Mouse (Mus musculus) lung, postnatal 10 days (tissue): ENCODE results near the gene Ago4.

Experiments
- DNase-seq: peaks from one replicate; pipeline ENCODE4 v3.0.0; 2021

Ago4 gene

DNA sequence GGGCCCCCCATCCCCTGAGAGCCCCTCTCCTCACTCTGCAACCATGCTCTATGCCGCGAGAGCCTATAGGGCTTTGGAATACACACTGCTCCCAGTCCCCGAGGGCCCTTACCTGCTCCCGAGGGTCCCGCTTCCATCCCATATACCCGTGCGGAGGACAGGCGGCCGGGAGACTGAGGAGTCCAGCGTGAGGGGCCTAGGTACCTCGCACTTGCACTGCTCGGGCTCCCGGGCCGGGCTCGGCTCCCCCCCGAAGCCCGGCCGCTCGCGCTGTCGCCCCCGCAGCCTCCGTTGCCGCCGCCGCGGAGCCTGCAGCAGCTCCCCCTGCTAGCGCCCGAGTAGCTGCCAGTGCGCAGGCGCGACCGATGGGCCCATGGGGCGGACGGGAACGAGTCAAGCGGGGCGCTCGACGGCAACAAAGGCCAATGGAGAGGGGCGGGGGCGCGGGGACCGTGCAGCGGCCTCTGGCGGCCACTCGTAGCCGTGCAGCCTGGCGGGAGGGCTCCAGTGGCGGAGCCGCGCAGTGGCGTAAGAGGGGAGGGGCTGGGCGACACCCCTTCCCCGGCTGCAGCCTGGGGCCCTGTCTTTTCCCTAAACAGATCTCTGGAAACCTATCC is 64.9 kb downstream of the Ago4 start, which contains the start of gene Ago1:
TSS of gene Ago1 (minus strand) at position 299 of the 617 bp plus-strand sequence.
- peak; percentile 97 for DNase-seq

DNA sequence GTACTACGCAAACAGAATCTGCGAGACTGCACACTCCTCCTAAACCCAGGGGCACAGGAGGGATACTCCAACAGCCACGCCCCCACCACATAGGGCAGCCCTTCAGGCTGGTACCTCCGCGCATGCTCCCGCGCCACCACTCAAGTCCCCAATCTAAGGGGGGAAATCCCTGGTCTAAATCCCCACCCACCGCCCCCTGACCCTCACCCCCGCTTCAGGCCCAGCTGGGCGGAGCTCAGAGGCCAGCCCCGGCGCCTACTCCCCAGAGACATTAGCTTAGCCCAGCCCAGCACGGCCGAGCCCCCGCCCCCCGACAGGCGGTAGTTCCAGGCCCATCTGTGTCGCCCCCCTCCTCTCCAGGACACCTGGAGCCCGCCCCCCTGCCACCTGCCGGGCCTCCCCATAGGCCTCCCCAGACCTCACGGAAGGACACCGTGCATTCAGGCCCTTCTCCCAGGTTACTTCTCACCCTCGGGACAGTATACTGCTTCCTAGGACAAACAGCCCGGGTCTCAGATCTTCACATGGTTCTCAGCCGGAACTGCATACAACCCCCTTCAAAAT is 65.5 kb downstream of the Ago4 start:
- peak; percentile 86 for DNase-seq

DNA sequence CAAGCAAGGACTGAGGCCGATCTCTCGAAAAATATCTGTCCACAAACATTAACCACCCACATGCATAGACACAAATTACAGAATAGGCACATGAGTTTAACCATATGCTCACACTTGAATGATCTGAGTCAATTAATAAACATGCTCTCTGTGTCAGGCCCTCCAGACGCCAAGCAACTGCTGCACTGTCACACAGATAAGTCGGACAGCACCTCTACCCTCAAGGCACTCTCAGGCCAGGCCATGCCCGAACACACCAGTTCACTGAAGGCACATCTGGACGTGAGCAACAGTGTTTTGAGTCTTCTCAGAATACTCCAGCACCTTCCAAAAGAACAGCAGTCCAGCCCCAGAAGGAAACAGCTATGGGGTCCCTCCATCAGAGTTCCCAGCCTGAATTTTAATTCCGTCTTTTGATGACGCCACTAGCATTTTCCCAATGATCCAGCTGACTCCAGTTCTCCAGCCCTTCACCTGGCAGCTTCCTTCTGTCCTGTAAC is 67.0 kb downstream of the Ago4 start:
- DNase-seq, result no peak

DNA sequence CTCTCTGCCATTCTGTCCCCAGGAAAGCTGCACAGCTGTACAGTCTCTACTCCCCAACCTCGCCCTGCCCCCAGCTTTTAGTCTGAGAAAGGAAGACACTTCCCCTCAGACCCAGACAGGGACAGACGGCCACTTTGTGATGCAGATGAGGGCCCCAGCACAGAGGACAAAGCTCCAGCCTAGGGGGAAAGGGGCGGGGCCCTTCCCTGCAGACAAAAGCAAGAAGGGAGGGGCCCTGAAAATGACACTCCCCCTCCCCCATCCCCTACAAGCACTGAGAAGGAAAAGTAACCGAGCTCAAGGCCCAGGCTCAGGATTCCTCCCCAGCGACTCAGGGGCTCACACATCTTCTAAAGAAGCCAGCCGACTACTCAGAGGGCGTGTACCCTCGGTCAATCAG is 67.4 kb downstream of the Ago4 start:
- DNase-seq, result peak; percentile 70

DNA sequence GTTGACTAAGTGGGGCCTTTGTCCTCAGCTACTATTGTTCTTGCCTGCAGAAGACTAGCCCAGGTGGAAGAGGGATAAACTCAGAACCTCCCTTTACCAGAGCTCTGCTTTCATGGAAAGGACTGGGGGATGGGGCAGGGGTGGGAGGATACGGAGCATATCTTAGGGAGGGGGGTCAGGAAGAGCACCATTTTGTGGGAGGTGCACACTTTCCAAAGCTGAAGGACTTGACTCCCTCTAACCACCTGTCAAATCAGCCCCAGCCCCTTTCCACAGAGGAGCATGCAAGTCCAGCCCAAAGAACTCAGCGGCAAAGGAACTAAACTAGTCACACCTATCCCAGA is 68.4 kb downstream of the Ago4 start:
- DNase-seq, result no peak

DNA sequence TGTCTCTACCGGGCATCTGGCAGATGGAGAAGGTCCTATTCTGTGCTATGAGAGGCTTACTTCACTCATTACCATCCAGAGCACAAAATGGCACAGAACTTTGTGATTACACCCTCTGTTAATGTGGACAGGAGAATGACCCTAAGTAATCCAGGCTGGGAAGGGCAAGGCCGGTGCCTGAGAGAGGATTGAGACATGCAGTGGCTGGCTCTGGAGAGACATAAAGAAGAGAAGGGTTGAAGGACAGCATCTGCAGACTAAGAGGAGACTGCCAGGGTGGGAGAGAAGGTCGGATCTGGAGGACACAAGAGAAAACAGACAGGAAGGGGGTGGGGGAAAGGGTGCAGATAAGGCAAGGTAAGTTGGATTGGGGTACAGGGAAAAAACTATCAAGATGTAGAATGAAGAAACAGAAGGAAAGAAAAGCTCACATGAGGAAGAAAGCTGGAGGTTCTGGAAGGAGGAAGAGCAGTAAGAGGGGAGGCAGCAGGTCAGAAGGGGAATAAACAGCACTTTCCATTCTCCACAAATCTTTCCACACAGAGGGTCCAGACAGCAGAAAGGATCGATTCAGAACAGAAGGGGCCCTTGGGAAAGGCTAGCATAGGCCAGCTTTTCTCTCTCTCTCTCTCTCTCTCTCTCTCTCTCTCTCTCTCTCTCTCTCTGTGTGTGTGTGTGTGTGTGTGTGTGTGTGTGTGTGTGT is 68.9 kb downstream of the Ago4 start:
- DNase-seq, result no peak

DNA sequence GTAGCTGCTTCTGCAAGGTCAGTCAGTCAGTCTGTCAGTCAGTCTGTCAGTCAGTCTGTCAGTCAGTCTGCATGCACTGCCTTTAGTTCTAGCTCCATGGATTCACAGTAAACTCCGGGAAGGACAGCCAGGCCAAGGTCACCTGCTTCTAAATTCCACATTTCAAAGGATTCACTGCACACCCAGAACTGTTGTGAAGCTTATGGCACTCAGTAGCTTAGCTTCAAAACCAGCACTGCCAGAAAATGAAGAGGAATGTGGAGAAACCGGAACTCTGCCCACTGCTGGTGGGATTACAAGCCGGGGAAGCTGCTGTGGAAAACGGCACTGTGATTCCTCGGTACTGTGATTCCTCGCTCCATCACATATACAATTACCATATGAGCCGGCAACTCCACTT is 77.8 kb downstream of the Ago4 start:
- DNase-seq, result peak; percentile 29

DNA sequence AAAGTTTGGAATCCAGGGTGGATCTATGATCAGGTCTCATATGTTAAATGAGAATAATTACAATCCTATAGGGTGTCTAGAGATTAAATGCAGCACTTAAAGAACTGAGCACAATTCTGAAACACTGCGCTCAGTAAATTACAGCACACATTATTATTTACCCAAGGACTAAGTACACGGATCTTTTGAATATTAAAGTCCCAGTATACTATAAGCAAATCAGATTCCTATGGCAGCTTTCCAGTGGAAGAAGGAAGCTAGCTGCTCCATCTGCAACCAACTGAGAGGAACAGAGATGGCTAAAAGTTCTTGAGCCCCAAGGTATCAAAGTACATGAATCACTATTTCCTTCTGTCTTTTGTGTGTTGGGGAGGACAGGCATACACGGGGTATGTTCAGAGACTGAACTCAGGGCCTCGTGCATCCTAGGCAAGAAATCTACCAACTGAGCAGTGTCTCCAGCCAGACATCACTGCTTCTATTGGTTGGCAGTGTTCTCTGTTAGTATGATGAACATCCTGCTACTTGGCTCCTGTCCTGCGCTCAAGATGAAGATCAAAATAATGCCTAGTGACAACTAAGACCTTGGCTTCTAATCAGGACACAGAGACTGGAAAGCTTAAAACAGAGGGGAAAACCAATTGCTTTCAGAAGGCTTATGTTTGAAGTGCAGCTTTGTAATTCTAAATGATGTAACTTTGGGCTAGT is 78.6 kb downstream of the Ago4 start:
- peak; percentile 66 for DNase-seq

DNA sequence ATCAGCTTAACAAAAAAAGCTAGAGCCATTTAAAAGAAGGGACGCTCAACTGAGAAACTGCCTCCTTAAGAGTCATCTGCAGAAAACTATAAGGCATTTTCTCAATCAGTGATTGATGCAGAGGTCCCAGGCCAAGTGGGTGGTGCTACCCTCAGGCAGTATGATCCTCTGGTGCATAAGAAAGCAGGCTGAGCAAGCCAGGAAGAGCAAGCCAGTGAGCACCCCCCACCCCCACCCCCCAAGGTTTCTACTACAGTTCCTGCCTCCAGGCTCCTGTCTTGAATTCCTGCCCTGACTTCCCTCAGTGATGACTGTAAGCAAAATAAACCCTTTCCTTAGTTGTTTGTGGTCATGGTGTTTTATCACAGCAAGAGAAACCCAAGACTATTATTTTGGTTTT is 83.0 kb downstream of the Ago4 start:
- no peak for DNase-seq

DNA sequence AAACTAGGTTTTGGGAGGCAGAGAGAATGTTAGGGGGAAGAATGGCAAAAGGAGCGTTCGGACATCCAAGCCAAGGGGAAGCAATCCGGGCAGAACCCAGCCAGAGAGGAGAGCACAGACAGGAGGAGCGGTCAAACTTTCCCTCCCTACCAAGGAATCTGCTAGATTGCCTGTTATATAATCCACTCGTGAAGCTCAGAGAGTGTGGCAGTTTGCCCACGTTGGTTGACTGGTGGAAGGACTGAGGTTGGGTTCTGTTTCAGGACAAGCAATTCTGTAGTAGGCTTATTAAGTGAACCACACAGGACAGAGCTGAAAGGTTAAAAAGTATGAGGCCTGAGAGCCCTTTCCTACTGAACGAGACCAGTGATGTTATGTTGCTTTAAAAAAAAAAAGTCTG is 86.1 kb downstream of the Ago4 start:
- no peak for DNase-seq

DNA sequence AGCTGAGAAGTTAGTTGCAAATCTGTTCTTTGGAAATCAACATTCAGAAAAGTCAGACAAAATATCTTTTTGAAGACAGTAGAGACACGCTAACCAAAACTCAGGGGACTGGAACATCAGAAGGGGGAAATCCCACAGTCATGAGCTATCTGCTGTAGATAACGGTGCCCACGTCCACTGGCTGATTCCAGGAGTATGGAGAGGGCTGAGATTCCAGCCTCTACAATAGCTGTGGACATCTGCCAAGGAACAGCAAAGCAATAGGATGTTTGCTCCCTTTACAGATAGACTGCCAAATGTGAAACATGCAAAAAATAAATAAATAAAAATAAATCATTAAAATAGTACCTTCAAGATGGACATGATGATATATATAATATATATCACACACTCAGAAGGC is 88.7 kb downstream of the Ago4 start:
- no peak for DNase-seq
